ENCODE assay signal across 28 mouse cellular contexts in genomic region chr1:194712373-194712772, GRCm38 (mm10).
A peak's percentile ranks its signal among the peaks of the same experiment; 100 is the strongest.
DNase-seq lines count a peak whose midpoint lies in the region; ATAC-seq and TF ChIP-seq lines count a peak whose summit lies in the region.
"Had no signal": no experiment of that assay in that cellular context is flagged by ENCODE, and none has a peak within 500 bp of the region (broad histone marks: within the 10 kb centered on the region; RNA-seq: fewer than 3 reads in every experiment).

No protein-coding gene starts in this region.

- no peak for DNase-seq in forebrain, embryonic 14.5 days (ENCODE audit: low spot score)
- DNase-seq in forebrain, postnatal 0 days: no peak
- no peak for DNase-seq in kidney, adult 2 months
- DNase-seq in spleen, adult 18-20 months: no peak
- no peak for DNase-seq in heart, adult 2 months
- DNase-seq: adrenal gland, postnatal 10 days; cerebellum, adult 8-10 months; cerebellum, postnatal 36 days; embryo, embryonic 11 days; gastrocnemius, postnatal 14 days; heart, postnatal 4 days; kidney, adult 9 months; layer of hippocampus, adult 9-11 months; lung, embryonic 14.5 days; lung, postnatal 14 days; right cerebral cortex, postnatal 25 days; thymus, postnatal 14 days had no signal

- H3K27me3 ChIP-seq in forebrain, embryonic 14.5 days (replicated peaks; ENCODE audit: control insufficient read depth, insufficient read depth, low read length): no peaks in the 10 kb centered on the region
- no peaks in the 10 kb centered on the region for H3K27me3 ChIP-seq in forebrain, postnatal 0 days (ENCODE audit: insufficient read depth, low read length)
- no peaks in the 10 kb centered on the region for H3K27me3 ChIP-seq in kidney, embryonic 15.5 days
- H3K27me3 ChIP-seq in kidney, adult 2 months (replicated peaks; ENCODE audit: control insufficient read depth, insufficient read depth, low read length): no peaks in the 10 kb centered on the region
- no peaks in the 10 kb centered on the region for H3K27me3 ChIP-seq in forebrain, embryonic 15.5 days
- no peaks in the 10 kb centered on the region for H3K27me3 ChIP-seq in myocyte (ENCODE audit: control insufficient read depth, insufficient read depth, insufficient read length)
- no peaks in the 10 kb centered on the region for H3K27me3 ChIP-seq in heart, adult 2 months (ENCODE audit: control insufficient read depth, insufficient read depth, low read length)
- H3K27me3 ChIP-seq: embryonic facial prominence, embryonic 12.5 days; heart, embryonic 12.5 days; intestine, embryonic 15.5 days; liver, embryonic 15.5 days; midbrain, embryonic 15.5 days; Patski had no signal

- H3K4me2 ChIP-seq in forebrain, embryonic 14.5 days (ENCODE audit: low read length): no peak overlapping the region
- no peak overlapping the region for H3K4me2 ChIP-seq in forebrain, postnatal 0 days (ENCODE audit: low read depth)
- H3K4me2 ChIP-seq in kidney, embryonic 15.5 days: no peak overlapping the region
- no peak overlapping the region for H3K4me2 ChIP-seq in forebrain, embryonic 15.5 days (replicated peaks)
- H3K4me2 ChIP-seq in myocyte (ENCODE audit: low read depth): no peak overlapping the region
- H3K4me2 ChIP-seq: embryonic facial prominence, embryonic 12.5 days; heart, embryonic 12.5 days; intestine, embryonic 15.5 days; liver, embryonic 15.5 days; lung, embryonic 14.5 days; midbrain, embryonic 15.5 days had no signal

- H3K27ac ChIP-seq in forebrain, embryonic 14.5 days (ENCODE audit: low read depth, low read length): 0 out of 2 replicates have a peak overlapping the region, but pooled peaks have one; percentile 48
- no peak overlapping the region for H3K27ac ChIP-seq in forebrain, postnatal 0 days (ENCODE audit: low read depth, low read length)
- H3K27ac ChIP-seq in kidney, embryonic 15.5 days: no peak overlapping the region
- H3K27ac ChIP-seq in kidney, adult 2 months (ENCODE audit: insufficient read depth, low read depth, low read length): no peak overlapping the region
- peak overlapping the region; percentile 53 for H3K27ac ChIP-seq in forebrain, embryonic 15.5 days (replicated peaks)
- H3K27ac ChIP-seq in heart, adult 2 months: no peak overlapping the region
- H3K27ac ChIP-seq: embryonic facial prominence, embryonic 12.5 days; intestine, embryonic 15.5 days; liver, embryonic 15.5 days; midbrain, embryonic 10.5 days; midbrain, embryonic 15.5 days had no signal

- no peak for ATAC-seq in forebrain, embryonic 14.5 days
- no peak for ATAC-seq in forebrain, postnatal 0 days
- peak; percentile 75 for ATAC-seq in kidney, embryonic 15.5 days (replicated peaks; ENCODE audit: low FRiP score)
- ATAC-seq in forebrain, embryonic 15.5 days (replicated peaks): no peak
- ATAC-seq: hindbrain, embryonic 16.5 days; intestine, embryonic 15.5 days; midbrain, embryonic 15.5 days; Patski had no signal

- no peak for TF ChIP-seq CTCF in forebrain, postnatal 0 days (IDR thresholded peaks at IDR 0.05; ENCODE audit: low read depth)
- TF ChIP-seq CTCF in kidney, adult 2 months (conservative IDR thresholded peaks at IDR 0.05; ENCODE audit: insufficient read depth, insufficient read length, low read depth, low read length): no peak
- TF ChIP-seq CTCF in heart, adult 2 months (IDR thresholded peaks at IDR 0.05): no peak

- H3K36me3 ChIP-seq in forebrain, embryonic 14.5 days (ENCODE audit: control insufficient read depth, insufficient read depth, low read length): peaks cover 37% of the 10 kb centered on the region
- peaks cover 31% of the 10 kb centered on the region for H3K36me3 ChIP-seq in forebrain, postnatal 0 days (ENCODE audit: insufficient read depth)
- H3K36me3 ChIP-seq in kidney, embryonic 15.5 days: no peaks in the 10 kb centered on the region
- 0 out of 2 replicates have a peak, but pooled peaks cover 1% of the 10 kb centered on the region for H3K36me3 ChIP-seq in kidney, adult 2 months (ENCODE audit: control insufficient read depth, insufficient read depth, low read length)
- peaks cover 35% of the 10 kb centered on the region for H3K36me3 ChIP-seq in forebrain, embryonic 15.5 days
- no peaks in the 10 kb centered on the region for H3K36me3 ChIP-seq in myocyte (ENCODE audit: control insufficient read depth, insufficient read depth)
- H3K36me3 ChIP-seq in heart, adult 2 months (ENCODE audit: control insufficient read depth, insufficient read depth, low read length): peaks cover 2% of the 10 kb centered on the region
- H3K36me3 ChIP-seq: heart, embryonic 12.5 days; intestine, embryonic 15.5 days; liver, embryonic 15.5 days; midbrain, embryonic 15.5 days had no signal

- no peak for TF ChIP-seq POLR2A in kidney, adult 2 months (IDR thresholded peaks at IDR 0.05; ENCODE audit: low read depth, low read length)
- no peak for TF ChIP-seq POLR2A in myocyte (IDR thresholded peaks at IDR 0.05; ENCODE audit: insufficient read length, low read depth)
- TF ChIP-seq POLR2A in heart, adult 2 months (IDR thresholded peaks at IDR 0.05; ENCODE audit: insufficient read depth, low read depth, low read length): no peak

- no peak overlapping the region for H3K4me3 ChIP-seq in forebrain, embryonic 14.5 days (ENCODE audit: low read depth, low read length)
- H3K4me3 ChIP-seq in forebrain, postnatal 0 days (ENCODE audit: low read depth, low read length): no peak overlapping the region
- no peak overlapping the region for H3K4me3 ChIP-seq in kidney, embryonic 15.5 days (replicated peaks)
- H3K4me3 ChIP-seq in kidney, adult 2 months (ENCODE audit: insufficient read depth, low read depth, low read length): no peak overlapping the region
- no peak overlapping the region for H3K4me3 ChIP-seq in forebrain, embryonic 15.5 days
- H3K4me3 ChIP-seq in myocyte: no peak overlapping the region
- no peak overlapping the region for H3K4me3 ChIP-seq in heart, adult 2 months
- H3K4me3 ChIP-seq: embryonic facial prominence, embryonic 12.5 days; heart, embryonic 12.5 days; intestine, embryonic 15.5 days; liver, embryonic 15.5 days; midbrain, embryonic 10.5 days; midbrain, embryonic 15.5 days had no signal

- no peak overlapping the region for H3K9ac ChIP-seq in forebrain, embryonic 14.5 days (ENCODE audit: low read length)
- H3K9ac ChIP-seq in forebrain, postnatal 0 days: no peak overlapping the region
- H3K9ac ChIP-seq in kidney, embryonic 15.5 days: no peak overlapping the region
- H3K9ac ChIP-seq in forebrain, embryonic 15.5 days (replicated peaks): no peak overlapping the region
- no peak overlapping the region for H3K9ac ChIP-seq in heart, adult 2 months (ENCODE audit: low read depth, low read length)
- H3K9ac ChIP-seq: embryonic facial prominence, embryonic 12.5 days; heart, embryonic 12.5 days; intestine, embryonic 15.5 days; liver, embryonic 15.5 days; lung, embryonic 14.5 days; midbrain, embryonic 15.5 days had no signal

- no peak for TF ChIP-seq EP300 in heart, adult 2 months (IDR thresholded peaks at IDR 0.05; ENCODE audit: insufficient read depth, low read depth, low read length)

- no peaks in the 10 kb centered on the region for H3K9me3 ChIP-seq in forebrain, embryonic 14.5 days (replicated peaks; ENCODE audit: control insufficient read depth, low read length)
- H3K9me3 ChIP-seq in forebrain, postnatal 0 days (ENCODE audit: low read length): no peaks in the 10 kb centered on the region
- H3K9me3 ChIP-seq in kidney, embryonic 15.5 days (replicated peaks): no peaks in the 10 kb centered on the region
- H3K9me3 ChIP-seq in forebrain, embryonic 15.5 days: no peaks in the 10 kb centered on the region
- H3K9me3 ChIP-seq: embryonic facial prominence, embryonic 12.5 days; heart, embryonic 12.5 days; intestine, embryonic 15.5 days; liver, embryonic 15.5 days; midbrain, embryonic 10.5 days; midbrain, embryonic 15.5 days had no signal

- H3K79me2 ChIP-seq in myocyte (ENCODE audit: control insufficient read depth, insufficient read depth): no peaks in the 10 kb centered on the region
- H3K79me2 ChIP-seq in heart, adult 2 months (replicated peaks; ENCODE audit: control insufficient read depth, insufficient read depth, low read length): no peaks in the 10 kb centered on the region

- no peaks in the 10 kb centered on the region; the same call in 1 of the 2 replicates for H3K4me1 ChIP-seq in forebrain, embryonic 14.5 days (ENCODE audit: control insufficient read depth, insufficient read depth, low read length)
- no peaks in the 10 kb centered on the region for H3K4me1 ChIP-seq in forebrain, postnatal 0 days (ENCODE audit: insufficient read depth)
- peaks cover 9% of the 10 kb centered on the region; the same call in 1 of the 2 replicates for H3K4me1 ChIP-seq in kidney, embryonic 15.5 days
- H3K4me1 ChIP-seq in kidney, adult 2 months (ENCODE audit: control insufficient read depth, insufficient read depth, low read length): no peaks in the 10 kb centered on the region
- H3K4me1 ChIP-seq in forebrain, embryonic 15.5 days: peaks cover 22% of the 10 kb centered on the region
- H3K4me1 ChIP-seq in heart, adult 2 months (ENCODE audit: control insufficient read depth, insufficient read depth, low read length): no peaks in the 10 kb centered on the region
- H3K4me1 ChIP-seq: heart, embryonic 12.5 days; intestine, embryonic 15.5 days; liver, embryonic 15.5 days; midbrain, embryonic 15.5 days had no signal

- intact Hi-C loops in heart, adult 2 months (cut with DNase I): no loop called here

- WGBS in forebrain, embryonic 14.5 days: 78% methylated on average over 2 of the region's 2 CpGs
- WGBS in forebrain, postnatal 0 days: 77% methylated on average over 2 of the region's 2 CpGs
- 15% methylated on average over 2 of the region's 2 CpGs for WGBS in kidney, embryonic 15.5 days
- WGBS in kidney, adult 2 months: 37% methylated on average over 2 of the region's 2 CpGs
- 80% methylated on average over 2 of the region's 2 CpGs for WGBS in forebrain, embryonic 15.5 days
- 70% methylated on average over 2 of the region's 2 CpGs for WGBS in heart, adult 2 months

- H3ac ChIP-seq in myocyte (ENCODE audit: control insufficient read depth, insufficient read length): no peak overlapping the region

TF ChIP-seq in myocyte, 11 proteins besides CTCF, POLR2A, EP300 and RAD21:
- TF ChIP-seq CEBPB (IDR thresholded peaks at IDR 0.05; ENCODE audit: insufficient read depth, poor library complexity, severe bottlenecking) (peak; percentile 74; the same call in 1 of the 2 replicates), POLR2AphosphoS2 (IDR thresholded peaks at IDR 0.05; ENCODE audit: insufficient read length, low read depth) (no peak), TCF3 (IDR thresholded peaks at IDR 0.05; ENCODE audit: insufficient read length, low read depth) (no peak)

Comparison
In these comparisons a context has a peak if more than half of its experiments do, and no peak if none do; other contexts are left out.
1. H3K27ac ChIP-seq: peak in forebrain, embryonic 14.5 days (single experiment) and forebrain, embryonic 15.5 days (single experiment); none in forebrain, postnatal 0 days (single experiment), kidney, embryonic 15.5 days (single experiment), kidney, adult 2 months (single experiment) and heart, adult 2 months (single experiment).